Mouse (Mus musculus) spleen, adult 2 months (tissue): ENCODE measurements at regions not wholly inside any gene's neighbourhood (a gene's known extent, or its start where the extent isn't known, plus 50 kb on each side); places are given as distances from the start of the nearest gene placed in this dataset.

Experiments used
- CTCF ChIP-seq: fragments of 200-500 bp; IDR thresholded peaks from 2 replicates; pipeline ENCODE4 v1.5.1; 2011; ENCODE audit warnings: mild to moderate bottlenecking, inconsistent platforms; ENCODE audit not compliant: insufficient read depth, insufficient read length, insufficient replicate concordance; ENCODE audit errors: extremely low read depth
- POLR2A ChIP-seq: fragments of 200-500 bp; IDR thresholded peaks from 2 replicates; pipeline ENCODE4 v1.6.1; 2011; ENCODE audit warnings: low read depth, low read length, inconsistent platforms

DNA sequence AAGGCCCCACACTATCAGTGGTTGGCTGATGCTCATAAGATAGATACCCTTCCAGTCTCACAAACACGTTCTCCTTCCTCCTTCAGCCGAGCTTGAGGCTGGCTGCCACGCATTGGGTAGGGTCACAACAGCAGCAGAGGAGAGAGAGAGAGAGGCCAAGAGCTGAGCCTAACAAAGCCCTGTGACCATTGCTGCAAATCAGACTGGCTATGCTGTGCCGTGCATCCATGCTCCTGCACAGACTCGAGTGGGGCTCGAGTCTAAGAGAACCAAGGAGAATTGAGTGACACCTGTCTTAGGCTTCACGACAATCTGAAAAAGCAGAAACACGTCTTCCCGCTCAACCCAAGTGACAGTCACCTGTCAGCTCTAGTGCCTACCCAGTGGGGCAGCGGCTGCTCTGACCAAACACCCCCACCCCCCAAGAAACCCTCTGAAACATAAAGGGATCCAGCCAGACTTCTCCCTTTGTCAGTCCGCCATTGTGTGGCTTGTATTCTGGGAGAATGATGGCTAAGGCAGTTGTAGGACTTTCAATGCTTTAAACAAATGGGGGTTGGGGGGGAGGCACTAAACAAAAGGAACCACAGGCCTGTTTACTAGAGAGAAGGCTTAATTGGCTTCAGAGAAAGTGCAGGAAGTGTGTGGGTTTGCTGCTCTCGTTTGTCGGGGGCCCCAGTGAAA, 353.7 kb upstream of the Jarid2 start:
- no peak for TF ChIP-seq POLR2A
- TF ChIP-seq CTCF, result no peak
